Comparison of ENCODE assay signal across 9 mouse cellular contexts in the genomic region with DNA sequence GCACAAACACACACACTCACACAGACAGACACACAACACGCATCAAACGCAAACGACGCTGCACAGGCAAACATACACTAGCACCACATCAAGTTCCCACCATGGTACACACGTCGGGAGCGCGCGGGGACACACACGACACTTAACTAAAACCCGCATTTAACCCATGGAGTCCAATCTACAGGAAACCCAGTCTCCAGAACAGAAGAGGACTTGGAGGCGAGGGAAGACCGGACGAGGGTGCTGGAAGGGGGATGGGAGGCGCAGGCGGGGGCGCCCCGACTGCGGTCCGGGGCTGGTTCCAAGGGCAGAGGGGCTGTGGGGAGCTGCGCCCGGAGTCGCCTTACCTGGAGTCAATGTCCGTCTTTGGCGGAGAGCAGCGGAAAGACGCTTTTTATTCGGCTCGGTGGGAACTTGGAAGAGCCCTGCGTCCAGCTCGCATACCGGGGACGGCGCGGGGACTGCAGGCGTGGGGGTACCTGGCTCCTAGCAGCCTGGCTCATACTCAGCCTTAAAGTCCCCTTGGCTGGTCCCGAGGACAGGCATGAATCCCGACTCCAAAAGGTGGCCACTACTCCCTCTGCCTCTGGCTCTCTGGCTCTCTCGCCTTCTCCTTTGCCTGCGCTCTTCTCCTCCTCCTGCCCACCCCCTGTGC. TPM values are rescaled to one million over a fixed set of nuclear protein-coding genes. Genes with fewer than 3 reads are reported as not detected.
A peak's percentile ranks its signal among the peaks of the same experiment; 100 is the strongest.
DNase-seq lines count a peak whose midpoint lies in the region; ATAC-seq and TF ChIP-seq lines count a peak whose summit lies in the region.
"Had no signal": no experiment of that assay in that cellular context is flagged by ENCODE, and none has a peak within 500 bp of the region (broad histone marks: within the 10 kb centered on the region; RNA-seq: fewer than 3 reads in every experiment).

No protein-coding gene starts in this region.

- no peaks in the 10 kb centered on the region for H3K36me3 ChIP-seq in kidney, postnatal 0 days (ENCODE audit: insufficient read depth, low read length)
- no peaks in the 10 kb centered on the region for H3K36me3 ChIP-seq in forebrain, embryonic 11.5 days (ENCODE audit: control insufficient read depth, insufficient read depth, low read length)
- H3K36me3 ChIP-seq in liver, embryonic 15.5 days (replicated peaks): no peaks in the 10 kb centered on the region

- DNase-seq in kidney, postnatal 0 days (ENCODE audit: low spot score): no peak
- no peak for DNase-seq in kidney, adult 9 months
- peak; percentile 12 for DNase-seq in ZHBTc4 (ENCODE audit: low read depth, low spot score)
- peak; percentile 70 for DNase-seq in forebrain, embryonic 11.5 days (ENCODE audit: low spot score)
- DNase-seq in adrenal gland, postnatal 4 days (ENCODE audit: low spot score in 2 of 2): no peak
- DNase-seq in urinary bladder, postnatal 36 days (ENCODE audit: low spot score in 2 of 2): no peak

- H3K9ac ChIP-seq in kidney, postnatal 0 days (ENCODE audit: low read depth, low read length): no peak overlapping the region
- H3K9ac ChIP-seq in forebrain, embryonic 11.5 days (ENCODE audit: low read length): peak overlapping the region; percentile 7
- H3K9ac ChIP-seq in liver, embryonic 15.5 days: no peak overlapping the region

- no peaks in the 10 kb centered on the region for H3K4me1 ChIP-seq in kidney, postnatal 0 days (replicated peaks; ENCODE audit: insufficient read depth, low read length)
- 0 out of 2 replicates have a peak, but pooled peaks cover 1% of the 10 kb centered on the region for H3K4me1 ChIP-seq in forebrain, embryonic 11.5 days (replicated peaks; ENCODE audit: control insufficient read depth, insufficient read depth, low read length)
- no peaks in the 10 kb centered on the region for H3K4me1 ChIP-seq in liver, embryonic 15.5 days (replicated peaks)

- H3K4me3 ChIP-seq in kidney, postnatal 0 days (replicated peaks; ENCODE audit: low read depth, low read length): peak overlapping the region; percentile 33
- H3K4me3 ChIP-seq in forebrain, embryonic 11.5 days (ENCODE audit: low read depth, low read length): peak overlapping the region; percentile 38
- peak overlapping the region; percentile 32 for H3K4me3 ChIP-seq in liver, embryonic 15.5 days (replicated peaks)

- peak; percentile 29; the same call in 1 of the 2 replicates for ATAC-seq in kidney, postnatal 0 days (replicated peaks; ENCODE audit: low FRiP score, low read depth)
- peak; percentile 51 for ATAC-seq in forebrain, embryonic 11.5 days (replicated peaks; ENCODE audit: low FRiP score)
- ATAC-seq in liver, embryonic 15.5 days (ENCODE audit: insufficient read depth): no peak
- ATAC-seq in granulocyte monocyte progenitor cell, adult 5-6 weeks (replicated peaks; ENCODE audit: poor library complexity, severe bottlenecking): no peak

- WGBS in kidney, postnatal 0 days: under 1% methylated on average over 40 of the region's 40 CpGs
- WGBS in forebrain, embryonic 11.5 days: under 1% methylated on average over 40 of the region's 40 CpGs
- WGBS in liver, embryonic 15.5 days (ENCODE audit: insufficient replicate concordance): under 1% methylated on average over 40 of the region's 40 CpGs

- TF ChIP-seq CTCF in kidney, postnatal 0 days (IDR thresholded peaks at IDR 0.05; ENCODE audit: low read depth): no peak

- no peak overlapping the region for H3K27ac ChIP-seq in kidney, postnatal 0 days
- H3K27ac ChIP-seq in forebrain, embryonic 11.5 days (ENCODE audit: low read depth, low read length): no peak overlapping the region
- no peak overlapping the region for H3K27ac ChIP-seq in liver, embryonic 15.5 days (replicated peaks)
- H3K27ac ChIP-seq: macrophage had no signal

- H3K9me3 ChIP-seq in kidney, postnatal 0 days (replicated peaks; ENCODE audit: low read length): no peaks in the 10 kb centered on the region
- no peaks in the 10 kb centered on the region for H3K9me3 ChIP-seq in forebrain, embryonic 11.5 days (ENCODE audit: control insufficient read depth, low read length)
- no peaks in the 10 kb centered on the region for H3K9me3 ChIP-seq in liver, embryonic 15.5 days (replicated peaks)

- peaks cover 8% of the 10 kb centered on the region; the same call in 1 of the 2 replicates for H3K27me3 ChIP-seq in kidney, postnatal 0 days (ENCODE audit: insufficient read depth, low read length)
- peaks cover 6% of the 10 kb centered on the region; the same call in 1 of the 2 replicates for H3K27me3 ChIP-seq in forebrain, embryonic 11.5 days (ENCODE audit: control insufficient read depth, insufficient read depth, low read length)
- peaks cover 27% of the 10 kb centered on the region for H3K27me3 ChIP-seq in liver, embryonic 15.5 days

- peak overlapping the region; percentile 73 for H3K4me2 ChIP-seq in kidney, postnatal 0 days (ENCODE audit: low read length)
- peak overlapping the region; percentile 68 for H3K4me2 ChIP-seq in forebrain, embryonic 11.5 days (ENCODE audit: low read depth, low read length, severe bottlenecking)
- peak overlapping the region; percentile 33 for H3K4me2 ChIP-seq in liver, embryonic 15.5 days

RNA-seq across cellular contexts. Expression of a gene that starts 0.4 kb away (rescaled TPM):
- 1.8 and 2.5 TPM in 2 replicates for polyA plus RNA-seq in kidney, postnatal 0 days (2015; fragmentation: Nextera tagmentation; extraction: Ambion mirVana)
- 4.2 and 5.8 TPM in 2 replicates for polyA plus RNA-seq in forebrain, embryonic 11.5 days (2014; fragmentation: Nextera tagmentation; extraction: Ambion mirVana)
- polyA plus RNA-seq in liver, embryonic 15.5 days (2015; fragmentation: Nextera tagmentation; extraction: Ambion mirVana): 0.15 and 0.22 TPM in 2 replicates
- total RNA-seq in adrenal gland, postnatal 4 days (2021): 1 to 10 TPM; 4.5 to 5.9 TPM
- not detected in 2 replicates for total RNA-seq in granulocyte monocyte progenitor cell, adult 5-6 weeks (2014; fragmentation: Nextera tagmentation)
- not detected in 2 replicates for total RNA-seq in granulocyte monocyte progenitor cell, adult 5-6 weeks (2017)
- polyA plus RNA-seq: macrophage had no signal

Comparison
In these comparisons a context has a peak if more than half of its experiments do, and no peak if none do; other contexts are left out.
1. ATAC-seq: peak in kidney, postnatal 0 days (single experiment) and forebrain, embryonic 11.5 days (single experiment); none in liver, embryonic 15.5 days (single experiment) and granulocyte monocyte progenitor cell, adult 5-6 weeks (single experiment).
2. DNase-seq: peak in ZHBTc4 (single experiment) and forebrain, embryonic 11.5 days (single experiment); none in kidney, postnatal 0 days (single experiment), kidney, adult 9 months (single experiment), adrenal gland, postnatal 4 days (0 of 2) and urinary bladder, postnatal 36 days (0 of 2).
3. Peak in every context shown above with its lines, with median percentiles within 50 percentile points of each other: H3K4me2 ChIP-seq and H3K4me3 ChIP-seq.